Mouse (Mus musculus): Measurements from ENCODE around the gene Maml3. TPM values are rescaled to one million over a fixed set of nuclear protein-coding genes. Genes with fewer than 3 reads are reported as not detected.
A peak's percentile ranks its signal among the peaks of the same experiment; 100 is the strongest.

Gene Maml3
- polyA plus RNA-seq, 1 experiment from 2014 or later, result 5.6 TPM

DNA sequence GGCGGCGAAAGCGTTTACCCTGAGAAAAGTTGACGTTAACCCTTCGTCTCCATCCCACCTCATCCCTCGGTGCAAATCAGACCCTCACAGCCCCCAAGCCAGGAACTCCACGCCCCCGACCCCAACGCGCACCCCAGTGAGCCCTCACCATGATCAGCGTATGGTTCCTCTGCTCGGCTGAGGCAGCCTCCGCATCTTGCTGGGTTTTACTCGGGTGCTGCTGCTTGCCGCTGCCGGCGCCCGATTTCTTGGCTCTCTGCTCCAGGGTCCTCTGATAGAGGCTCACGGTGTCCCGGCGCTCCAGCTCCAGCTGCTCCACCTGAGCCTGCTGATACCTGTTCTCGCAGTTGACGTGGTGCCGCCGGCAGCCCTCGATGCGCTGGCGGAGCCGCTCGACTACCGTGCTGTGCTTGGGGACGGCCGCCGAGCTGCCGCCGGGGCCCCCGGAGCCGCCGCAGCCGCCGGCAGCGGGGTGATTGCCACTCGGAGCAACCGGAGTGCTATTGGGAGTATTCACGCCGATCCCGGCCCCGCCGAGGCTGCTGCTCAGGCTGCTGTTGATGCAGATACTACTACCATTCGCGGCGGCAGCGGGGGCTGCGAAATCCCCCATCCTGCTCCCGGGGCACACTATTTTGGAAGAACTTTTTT lies 1.2 kb downstream of the Maml3 start:
- H3K4me1 ChIP-seq (ENCODE audit: insufficient read depth, low read depth, low read length), result peaks cover 6% of the 10 kb centered on the region; the same call in 1 of the 2 replicates
- ATAC-seq (no peak), DNase-seq (ENCODE audit: low spot score) (peak; percentile 59)
- H3K4me3 ChIP-seq (ENCODE audit: low read depth, low read length), result peak overlapping the region; percentile 66
- H3K9me3 ChIP-seq (ENCODE audit: low read length), result no peaks in the 10 kb centered on the region
- peak overlapping the region; percentile 88 for H3K4me2 ChIP-seq (replicated peaks; ENCODE audit: low read depth, low read length)
- H3K36me3 ChIP-seq (ENCODE audit: insufficient read depth, low read length), result no peaks in the 10 kb centered on the region
- H3K27ac ChIP-seq (ENCODE audit: low read length), result peak overlapping the region; percentile 99
- TF ChIP-seq CTCF (IDR thresholded peaks at IDR 0.05) (no peak), EP300 (IDR thresholded peaks at IDR 0.05) (no peak)
- H3K27me3 ChIP-seq (replicated peaks; ENCODE audit: insufficient read depth, low read length), result no peaks in the 10 kb centered on the region
- peak overlapping the region; percentile 85 for H3K9ac ChIP-seq (replicated peaks; ENCODE audit: low read depth)
- under 1% methylated on average over 55 of the region's 55 CpGs for WGBS

DNA sequence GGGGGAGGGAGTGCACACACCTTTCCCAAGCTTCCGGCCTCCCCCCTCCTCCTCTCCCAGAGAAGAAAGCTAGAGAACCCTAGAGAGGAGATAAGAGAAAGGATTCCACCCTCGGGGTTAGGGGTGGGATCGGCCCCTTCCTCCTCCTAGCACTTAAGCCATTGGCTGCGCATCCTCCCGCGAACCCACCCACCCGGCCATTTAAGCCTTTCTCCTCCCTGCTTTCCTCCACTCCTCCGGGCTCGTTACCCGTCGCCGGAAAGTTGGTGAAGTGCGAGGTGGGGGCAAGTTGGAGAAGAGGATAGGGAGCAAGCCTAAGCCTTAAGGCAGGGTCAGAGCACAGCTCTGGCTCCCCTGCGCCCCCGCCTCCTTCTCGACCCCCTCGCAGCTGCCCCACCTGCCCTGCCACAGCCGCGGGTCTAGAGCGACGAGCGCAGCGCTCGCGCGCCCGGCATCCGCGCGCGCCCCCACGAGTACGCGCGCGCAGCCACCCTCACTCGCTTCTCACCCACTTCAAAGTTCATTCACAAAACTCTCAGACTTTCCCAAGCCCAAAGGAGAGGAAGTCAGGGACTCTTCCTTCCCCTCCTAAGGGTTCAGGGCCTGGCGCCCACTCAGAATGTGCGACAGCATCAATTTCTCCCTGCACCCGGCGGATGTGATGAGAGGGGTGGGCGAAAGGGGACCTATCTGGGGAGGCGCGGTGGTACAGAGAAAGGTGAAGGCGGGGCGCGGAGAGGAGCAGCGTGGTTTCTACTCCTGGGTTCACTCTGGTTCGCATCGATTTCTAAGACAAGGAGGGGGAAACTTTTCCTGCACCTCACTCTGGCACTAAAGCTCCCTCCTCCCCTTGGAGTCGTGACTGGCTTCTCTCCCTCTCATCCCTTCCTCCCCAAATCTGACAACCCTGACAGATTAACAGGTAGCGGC lies 2.0 kb downstream of the Maml3 start:
- peaks cover 6% of the 10 kb centered on the region; the same call in 1 of the 2 replicates for H3K4me1 ChIP-seq (ENCODE audit: insufficient read depth, low read depth, low read length)
- no peaks in the 10 kb centered on the region for H3K27me3 ChIP-seq (replicated peaks; ENCODE audit: insufficient read depth, low read length)
- H3K9ac ChIP-seq (replicated peaks; ENCODE audit: low read depth), result peak overlapping the region; percentile 85
- peak overlapping the region; percentile 66 for H3K4me3 ChIP-seq (ENCODE audit: low read depth, low read length)
- TF ChIP-seq EP300 (IDR thresholded peaks at IDR 0.05), result peak; percentile 57; the same call in 1 of the 2 replicates
- peak; percentile 16; the same call in 1 of the 2 replicates for TF ChIP-seq CTCF (IDR thresholded peaks at IDR 0.05)
- H3K4me2 ChIP-seq (replicated peaks; ENCODE audit: low read depth, low read length), result peak overlapping the region; percentile 88
- ATAC-seq, result peak; percentile 71
- under 1% methylated on average over 39 of the region's 52 CpGs for WGBS
- H3K9me3 ChIP-seq (ENCODE audit: low read length), result no peaks in the 10 kb centered on the region
- H3K36me3 ChIP-seq (ENCODE audit: insufficient read depth, low read length), result no peaks in the 10 kb centered on the region
- DNase-seq (ENCODE audit: low spot score), result peak; percentile 95
- H3K27ac ChIP-seq (ENCODE audit: low read length), result peak overlapping the region; percentile 99

DNA sequence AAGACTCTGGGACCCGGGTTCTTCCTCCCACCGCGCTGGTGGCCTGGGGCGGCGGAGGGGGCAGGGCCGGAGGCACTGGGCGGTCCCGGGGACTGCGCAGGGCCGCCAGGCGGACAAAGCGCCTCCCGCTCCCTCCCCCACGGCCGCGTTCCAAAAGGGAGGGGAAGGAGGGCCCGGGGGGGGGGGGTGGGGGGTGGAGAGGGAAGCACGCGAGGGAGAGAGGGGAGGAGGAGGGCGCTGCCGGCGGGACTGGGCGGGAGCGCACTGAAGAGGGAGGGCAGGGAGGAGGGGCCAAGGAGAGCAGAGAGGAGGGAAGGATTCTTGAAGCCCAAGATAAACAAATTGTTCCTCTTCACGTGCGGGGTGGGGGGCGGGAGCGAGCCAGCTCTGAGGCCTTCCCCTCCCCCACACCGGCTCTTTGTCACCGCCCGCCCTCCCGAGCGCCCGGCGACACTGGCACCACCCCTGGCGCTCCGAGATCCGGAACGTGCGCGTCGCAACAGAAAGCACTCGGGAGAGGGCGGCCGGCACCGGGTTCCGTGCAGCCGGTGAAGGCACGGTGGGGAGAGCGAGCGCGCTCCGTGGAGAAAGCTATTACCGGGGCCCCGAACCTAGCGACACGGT lies 2.8 kb downstream of the Maml3 start:
- WGBS, result 3% methylated on average over 23 of the region's 57 CpGs
- Histone ChIP-seq H3K9ac (replicated peaks; ENCODE audit: low read depth) (peak overlapping the region; percentile 85), H3K9me3 (ENCODE audit: low read length) (no peaks in the 10 kb centered on the region), H3K36me3 (ENCODE audit: insufficient read depth, low read length) (no peaks in the 10 kb centered on the region), H3K27me3 (replicated peaks; ENCODE audit: insufficient read depth, low read length) (no peaks in the 10 kb centered on the region), H3K27ac (ENCODE audit: low read length) (peak overlapping the region; percentile 99), H3K4me3 (ENCODE audit: low read depth, low read length) (peak overlapping the region; percentile 66), H3K4me1 (ENCODE audit: insufficient read depth, low read depth, low read length) (peaks cover 6% of the 10 kb centered on the region; the same call in 1 of the 2 replicates), H3K4me2 (replicated peaks; ENCODE audit: low read depth, low read length) (peak overlapping the region; percentile 88)
- TF ChIP-seq EP300 (IDR thresholded peaks at IDR 0.05), result peak; percentile 67
- TF ChIP-seq CTCF (IDR thresholded peaks at IDR 0.05), result no peak; the same call in none of the 2 replicates
- ATAC-seq (peak; percentile 87), DNase-seq (ENCODE audit: low spot score) (peak; percentile 99)

DNA sequence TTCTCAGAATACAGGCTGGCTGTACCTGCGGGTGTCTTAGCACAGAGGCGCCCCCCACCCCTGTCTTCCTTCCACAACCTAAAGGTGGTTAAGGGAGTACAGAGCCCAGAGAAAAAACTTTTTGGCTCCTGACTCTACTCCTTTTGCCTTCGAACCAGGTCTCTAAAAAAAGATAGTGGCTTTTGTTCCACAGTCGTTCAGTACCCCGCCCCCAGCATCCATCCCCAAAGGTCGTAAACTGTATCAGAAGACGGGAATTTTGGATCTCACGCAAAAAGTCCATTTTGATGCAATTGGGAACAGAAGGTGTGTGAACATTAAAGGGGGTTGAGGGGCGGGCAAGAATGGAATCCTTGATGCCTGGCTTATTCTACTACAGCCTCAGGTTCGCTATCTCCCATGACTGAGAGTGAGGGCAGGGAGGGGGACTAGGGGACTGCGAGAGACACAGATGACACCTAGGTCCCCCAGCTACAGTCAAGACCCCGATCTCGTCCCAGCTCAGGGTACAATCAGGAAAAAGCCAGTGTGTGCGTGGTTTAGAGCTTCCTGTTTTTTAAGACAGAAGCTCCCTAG lies 3.4 kb downstream of the Maml3 start:
- Histone ChIP-seq H3K9ac (replicated peaks; ENCODE audit: low read depth) (peak overlapping the region; percentile 66; the same call in 1 of the 2 replicates), H3K27ac (ENCODE audit: low read length) (peak overlapping the region; percentile 88), H3K4me1 (ENCODE audit: insufficient read depth, low read depth, low read length) (peaks cover 6% of the 10 kb centered on the region; the same call in 1 of the 2 replicates), H3K4me2 (replicated peaks; ENCODE audit: low read depth, low read length) (peak overlapping the region; percentile 80), H3K36me3 (ENCODE audit: insufficient read depth, low read length) (no peaks in the 10 kb centered on the region), H3K9me3 (ENCODE audit: low read length) (no peaks in the 10 kb centered on the region), H3K4me3 (ENCODE audit: low read depth, low read length) (peak overlapping the region; percentile 66), H3K27me3 (replicated peaks; ENCODE audit: insufficient read depth, low read length) (no peaks in the 10 kb centered on the region)
- under 1% methylated on average over 14 of the region's 14 CpGs for WGBS
- no peak for DNase-seq (ENCODE audit: low spot score)
- TF ChIP-seq EP300 (IDR thresholded peaks at IDR 0.05) (0 out of 2 replicates have a peak, but pooled peaks have one; percentile 14), CTCF (IDR thresholded peaks at IDR 0.05) (no peak)
- ATAC-seq, result peak; percentile 0; the same call in 1 of the 2 replicates

DNA sequence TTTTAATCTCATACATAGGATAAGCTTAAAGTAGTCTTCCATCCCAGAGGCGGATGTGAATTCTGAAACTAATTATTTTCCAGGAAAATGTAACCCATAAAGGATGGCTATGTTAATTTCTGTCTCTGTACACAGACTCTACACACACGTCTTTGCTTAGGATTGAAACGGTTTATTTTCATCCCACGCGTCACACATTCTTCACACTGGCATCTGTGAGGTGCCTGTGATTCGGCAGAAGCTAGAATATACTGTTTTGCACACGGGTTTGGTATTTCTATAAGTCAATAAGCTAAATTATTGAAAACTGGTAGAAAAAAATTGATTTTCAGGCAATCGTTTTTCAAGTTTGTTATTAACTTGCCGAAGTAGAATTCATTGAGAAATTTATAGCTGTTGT lies 4.0 kb downstream of the Maml3 start:
- DNase-seq (ENCODE audit: low spot score) (no peak), ATAC-seq (no peak)
- H3K4me1 ChIP-seq (ENCODE audit: insufficient read depth, low read depth, low read length), result peaks cover 6% of the 10 kb centered on the region; the same call in 1 of the 2 replicates
- H3K9me3 ChIP-seq (ENCODE audit: low read length), result no peaks in the 10 kb centered on the region
- no peak overlapping the region for H3K4me3 ChIP-seq (ENCODE audit: low read depth, low read length)
- WGBS, result 38% methylated on average over 9 of the region's 9 CpGs
- H3K27ac ChIP-seq (ENCODE audit: low read length), result no peak overlapping the region
- no peak for TF ChIP-seq CTCF (IDR thresholded peaks at IDR 0.05)
- no peak for TF ChIP-seq EP300 (IDR thresholded peaks at IDR 0.05)
- H3K9ac ChIP-seq (replicated peaks; ENCODE audit: low read depth), result no peak overlapping the region
- H3K36me3 ChIP-seq (ENCODE audit: insufficient read depth, low read length), result no peaks in the 10 kb centered on the region
- H3K27me3 ChIP-seq (replicated peaks; ENCODE audit: insufficient read depth, low read length), result no peaks in the 10 kb centered on the region
- H3K4me2 ChIP-seq (replicated peaks; ENCODE audit: low read depth, low read length), result peak overlapping the region; percentile 80; the same call in 1 of the 2 replicates

Data from lung, postnatal 0 days (tissue).